Mouse (Mus musculus): ENCODE data around the gene Macf1.
A peak's percentile ranks its signal among the peaks of the same experiment; 100 is the strongest.

GRCm38 (mm10) chr4:123667260-123667867, 16.8 kb downstream of the Macf1 start:
- peak; percentile 94 for TF ChIP-seq CTCF (conservative IDR thresholded peaks at IDR 0.05; ENCODE audit: low read length)
- no peak for TF ChIP-seq POU5F1 (IDR thresholded peaks at IDR 0.05; ENCODE audit: borderline replicate concordance, low read length)

All from E14TG2a.4 (cell line).